9 mouse cellular contexts compared by ENCODE assay signal in the genomic region with DNA sequence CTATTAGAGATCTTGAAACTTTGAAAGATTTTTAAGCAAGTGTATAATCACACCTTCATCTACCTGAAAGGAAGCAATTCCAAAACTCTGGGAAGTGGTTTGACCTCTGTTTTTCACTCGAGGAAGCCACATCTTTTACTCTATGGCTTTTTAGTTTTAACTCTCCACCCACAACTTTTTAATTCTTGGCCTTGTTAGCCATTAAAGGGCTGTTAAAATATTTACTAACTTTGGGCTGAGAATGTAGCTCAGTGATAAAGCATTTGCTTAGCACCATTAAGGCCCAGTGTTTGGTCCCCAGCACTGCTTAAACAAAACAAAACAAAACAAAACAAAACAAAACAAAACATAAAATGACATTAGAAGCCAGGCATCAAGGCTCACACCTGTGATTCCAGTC. TPM values are rescaled to one million over a fixed set of nuclear protein-coding genes. Genes with fewer than 3 reads are reported as not detected.
DNase-seq lines count a peak whose midpoint lies in the region; ATAC-seq lines count a peak whose summit lies in the region.
"Had no signal": no experiment of that assay in that cellular context is flagged by ENCODE, and none has a peak within 500 bp of the region (broad histone marks: within the 10 kb centered on the region; RNA-seq: fewer than 3 reads in every experiment).

No protein-coding gene starts in this region.

- peaks cover 25% of the 10 kb centered on the region for H3K27me3 ChIP-seq in erythroblast, embryonic 14.5 days (ENCODE audit: control insufficient read depth)
- peaks cover 28% of the 10 kb centered on the region for H3K27me3 ChIP-seq in limb, embryonic 12.5 days
- peaks cover 38% of the 10 kb centered on the region for H3K27me3 ChIP-seq in limb, embryonic 10.5 days (ENCODE audit: low read depth, poor library complexity, severe bottlenecking)
- H3K27me3 ChIP-seq in intestine, embryonic 15.5 days (replicated peaks): no peaks in the 10 kb centered on the region
- peaks cover 22% of the 10 kb centered on the region for H3K27me3 ChIP-seq in neural tube, embryonic 15.5 days (replicated peaks)

- H3K9me3 ChIP-seq in erythroblast, embryonic 14.5 days (ENCODE audit: control insufficient read depth, low read length): no peaks in the 10 kb centered on the region
- no peaks in the 10 kb centered on the region for H3K9me3 ChIP-seq in limb, embryonic 12.5 days
- no peaks in the 10 kb centered on the region for H3K9me3 ChIP-seq in limb, embryonic 10.5 days (replicated peaks)
- H3K9me3 ChIP-seq in intestine, embryonic 15.5 days: no peaks in the 10 kb centered on the region
- H3K9me3 ChIP-seq in neural tube, embryonic 15.5 days (replicated peaks): no peaks in the 10 kb centered on the region

- peaks cover 27% of the 10 kb centered on the region for H3K36me3 ChIP-seq in erythroblast, embryonic 14.5 days (ENCODE audit: control insufficient read depth)
- H3K36me3 ChIP-seq in limb, embryonic 12.5 days: no peaks in the 10 kb centered on the region
- H3K36me3 ChIP-seq in limb, embryonic 10.5 days: no peaks in the 10 kb centered on the region
- no peaks in the 10 kb centered on the region for H3K36me3 ChIP-seq in intestine, embryonic 15.5 days
- H3K36me3 ChIP-seq in neural tube, embryonic 15.5 days: no peaks in the 10 kb centered on the region

- H3K4me3 ChIP-seq in erythroblast, embryonic 14.5 days (replicated peaks): peak overlapping the region; percentile 84
- H3K4me3 ChIP-seq in limb, embryonic 12.5 days (replicated peaks): no peak overlapping the region
- H3K4me3 ChIP-seq in limb, embryonic 10.5 days: no peak overlapping the region
- no peak overlapping the region for H3K4me3 ChIP-seq in intestine, embryonic 15.5 days (replicated peaks)
- H3K4me3 ChIP-seq in neural tube, embryonic 15.5 days (replicated peaks): no peak overlapping the region

- 39% methylated on average over 1 of the region's 1 CpGs for WGBS in limb, embryonic 12.5 days
- WGBS in limb, embryonic 10.5 days: 49% methylated on average over 1 of the region's 1 CpGs
- 45% methylated on average over 1 of the region's 1 CpGs for WGBS in intestine, embryonic 15.5 days
- 37% methylated on average over 1 of the region's 1 CpGs for WGBS in neural tube, embryonic 15.5 days

- DNase-seq in limb, embryonic 10.5 days (ENCODE audit: low spot score): no peak
- no peak for DNase-seq in adrenal gland, postnatal 4 days (ENCODE audit: low spot score in 2 of 2)
- DNase-seq in gastrocnemius, postnatal 25 days: no peak

- ATAC-seq in erythroblast, adult 5-6 weeks (replicated peaks; ENCODE audit: low FRiP score, poor library complexity, severe bottlenecking): no peak
- ATAC-seq in limb, embryonic 12.5 days (ENCODE audit: insufficient number of reproducible peaks, insufficient read depth, low FRiP score, low TSS enrichment, low read depth): no peak
- ATAC-seq in intestine, embryonic 15.5 days: no peak
- ATAC-seq in neural tube, embryonic 15.5 days (ENCODE audit: low FRiP score): no peak

- H3K9ac ChIP-seq in limb, embryonic 12.5 days (replicated peaks): no peak overlapping the region
- H3K9ac ChIP-seq in intestine, embryonic 15.5 days: no peak overlapping the region
- no peak overlapping the region for H3K9ac ChIP-seq in neural tube, embryonic 15.5 days (replicated peaks)

- no peak overlapping the region for H3K27ac ChIP-seq in limb, embryonic 12.5 days
- H3K27ac ChIP-seq in limb, embryonic 10.5 days: no peak overlapping the region
- H3K27ac ChIP-seq in intestine, embryonic 15.5 days: no peak overlapping the region
- H3K27ac ChIP-seq in neural tube, embryonic 15.5 days (replicated peaks): no peak overlapping the region
- H3K27ac ChIP-seq: macrophage had no signal

- peak overlapping the region; percentile 93 for H3K4me2 ChIP-seq in limb, embryonic 12.5 days
- peak overlapping the region; percentile 85 for H3K4me2 ChIP-seq in intestine, embryonic 15.5 days (replicated peaks)
- peak overlapping the region; percentile 98 for H3K4me2 ChIP-seq in neural tube, embryonic 15.5 days

- peaks cover 53% of the 10 kb centered on the region for H3K4me1 ChIP-seq in erythroblast, embryonic 14.5 days (ENCODE audit: control insufficient read depth)
- no peaks in the 10 kb centered on the region; the same call in 1 of the 2 replicates for H3K4me1 ChIP-seq in limb, embryonic 12.5 days (replicated peaks)
- H3K4me1 ChIP-seq in limb, embryonic 10.5 days: peaks cover 20% of the 10 kb centered on the region
- H3K4me1 ChIP-seq in intestine, embryonic 15.5 days (replicated peaks): 0 out of 2 replicates have a peak, but pooled peaks cover 9% of the 10 kb centered on the region
- peaks cover 18% of the 10 kb centered on the region for H3K4me1 ChIP-seq in neural tube, embryonic 15.5 days

RNA-seq across cellular contexts. Expression of gene Pawr, which starts 2.2 kb away (rescaled TPM):
- 0.75 and 1.3 TPM in 2 replicates for polyA plus RNA-seq in erythroblast, embryonic 14.5 days (2012)
- total RNA-seq in erythroblast, adult 5-6 weeks (2015; ENCODE audit: low replicate concordance): not detected in 2 replicates
- total RNA-seq in erythroblast, adult 5-6 weeks (2017; ENCODE audit: low replicate concordance): not detected in 2 replicates
- polyA plus RNA-seq in limb, embryonic 12.5 days (2016; fragmentation: Nextera tagmentation; extraction: Ambion mirVana): 5.6 and 5.8 TPM in 2 replicates
- polyA plus RNA-seq in limb, embryonic 10.5 days (2016; fragmentation: Nextera tagmentation; extraction: Ambion mirVana): 4.0 and 4.3 TPM in 2 replicates
- polyA plus RNA-seq in intestine, embryonic 15.5 days (2015; fragmentation: Nextera tagmentation; extraction: Ambion mirVana): 10.0 and 11.8 TPM in 2 replicates
- polyA plus RNA-seq in neural tube, embryonic 15.5 days (2015; fragmentation: Nextera tagmentation; extraction: Ambion mirVana): 2.9 and 3.3 TPM in 2 replicates
- 10 to 100 TPM in 1 of 2 experiments, 1 to 10 TPM in 1; 9.1 to 13.4 TPM for total RNA-seq in adrenal gland, postnatal 4 days (2021)
- total RNA-seq in gastrocnemius, postnatal 25 days (2021): 1 to 10 TPM in 1 of 2 experiments, under 1 TPM in 1; 0.51 to 1.3 TPM
- polyA plus RNA-seq: macrophage had no signal
